Mouse (Mus musculus) kidney, postnatal 14 days (tissue): ENCODE measurements around the gene Hmox1.

Source experiments
- DNase-seq: peaks from one replicate; pipeline ENCODE4 v3.0.0; 2022; ENCODE audit warnings: mixed read lengths

The Hmox1 gene

GRCm38 (mm10) chr8:75093399-75094156 is at the start of gene Hmox1:
TSS of gene Hmox1 (plus strand) at chr8:75093621.
- DNase-seq, result peak; percentile 96

DNA sequence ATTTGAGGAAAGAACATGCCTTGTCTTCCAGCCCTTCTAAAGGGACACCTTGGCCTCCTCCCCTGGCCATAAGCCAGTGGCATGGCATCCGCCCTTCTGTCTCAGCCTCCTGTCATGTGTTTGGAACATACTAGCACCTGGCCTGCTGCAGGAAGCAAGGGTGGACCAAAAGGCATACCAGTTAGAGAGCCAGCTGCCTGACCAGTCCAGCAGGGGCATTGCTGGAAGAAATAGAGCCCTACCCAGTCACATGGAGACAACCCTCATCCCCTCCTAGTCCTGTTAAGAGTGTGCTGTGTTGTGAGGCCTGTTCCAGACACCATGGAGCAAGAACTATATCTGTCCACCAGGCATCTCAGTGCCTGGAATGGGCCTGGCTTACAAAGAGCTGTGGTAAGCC is 47.1 kb upstream of the Hmox1 start:
- DNase-seq, result no peak

DNA sequence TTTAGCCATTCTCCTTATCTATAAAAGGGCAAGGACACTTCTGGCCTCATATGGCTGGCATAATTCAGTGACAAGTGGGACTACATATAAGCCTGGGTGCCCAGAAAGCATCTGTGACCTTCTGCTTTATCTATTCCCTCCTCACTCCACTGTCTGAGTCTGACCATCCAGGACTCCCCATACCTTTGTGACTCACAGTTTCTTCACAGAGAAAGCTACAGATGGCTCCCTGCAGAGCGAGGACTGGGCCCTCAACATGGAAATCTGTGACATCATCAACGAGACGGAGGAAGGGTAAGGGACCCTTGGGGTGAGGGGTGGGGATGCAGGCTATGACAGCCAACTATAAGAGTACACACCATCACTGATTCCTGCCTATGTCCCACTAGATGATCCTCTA is 45.6 kb upstream of the Hmox1 start:
- no peak for DNase-seq

GRCm38 (mm10) chr8:75053342-75053741 is 40.1 kb upstream of the Hmox1 start:
- no peak for DNase-seq

DNA sequence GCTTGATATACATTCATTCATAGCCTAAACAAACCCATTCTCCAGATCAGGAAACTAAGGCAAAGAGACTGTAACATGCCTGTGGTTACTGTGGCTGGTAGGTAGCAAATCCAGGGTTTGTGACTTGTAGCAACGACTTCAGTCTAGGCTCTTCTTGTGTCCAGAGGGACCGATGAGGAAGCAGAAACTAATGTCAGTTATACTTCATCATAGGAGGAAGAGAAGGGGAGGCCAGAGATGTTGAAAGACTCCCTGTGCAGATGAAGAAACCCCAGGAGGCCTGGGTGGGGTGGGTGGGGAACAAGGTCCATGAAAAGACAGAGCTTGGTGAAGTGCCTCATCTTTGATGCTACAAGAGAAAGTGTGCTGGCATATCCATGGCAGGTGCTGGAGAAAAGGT is 37.7 kb upstream of the Hmox1 start:
- no peak for DNase-seq

- no peak for DNase-seq
Measured at GRCm38 (mm10) chr8:75060022-75060421, 33.4 kb upstream of the Hmox1 start.

DNA sequence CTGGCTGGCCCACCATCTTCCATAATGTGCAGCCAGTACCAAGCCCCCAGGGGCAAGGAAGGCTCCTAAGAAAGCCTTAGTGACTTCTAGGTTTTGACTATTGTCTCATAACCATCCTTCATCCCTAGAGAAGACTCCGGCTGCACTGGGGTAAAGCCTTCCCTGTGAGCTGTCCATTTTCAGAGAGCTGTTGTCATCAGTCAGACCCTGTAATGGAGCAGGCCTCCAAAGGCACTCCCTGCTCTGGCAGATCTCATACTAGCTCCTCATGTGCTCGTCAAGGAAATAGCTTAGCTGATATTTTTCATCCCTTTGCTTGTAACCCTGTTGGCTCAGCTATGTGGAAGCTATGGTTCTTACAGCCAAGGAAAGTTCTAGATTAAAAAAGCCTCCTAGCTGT is 32.6 kb upstream of the Hmox1 start:
- DNase-seq, result no peak

GRCm38 (mm10) chr8:75063290-75063689 is 30.1 kb upstream of the Hmox1 start:
- no peak for DNase-seq

- DNase-seq, result no peak
Measured at GRCm38 (mm10) chr8:75064790-75065189, 28.6 kb upstream of the Hmox1 start.

DNA sequence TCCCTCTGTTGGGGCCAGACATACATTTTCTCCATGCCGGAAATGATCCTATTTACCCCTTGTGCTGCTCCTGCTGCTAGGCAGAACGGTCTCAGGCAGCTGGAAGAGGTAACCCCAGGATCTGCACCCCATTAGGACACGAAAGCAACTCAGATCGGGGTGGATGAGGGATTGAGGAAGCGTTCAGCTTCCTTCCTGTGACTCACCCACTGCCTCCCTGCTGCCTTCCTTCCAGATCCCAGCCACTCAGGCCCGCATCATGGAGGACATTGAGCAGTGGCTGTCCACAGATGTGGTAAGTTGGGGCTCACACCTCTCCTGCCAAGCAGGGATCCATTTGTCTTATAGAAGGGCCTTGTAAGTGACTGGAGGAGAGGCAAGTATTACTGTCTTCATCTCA is 26.1 kb upstream of the Hmox1 start:
- DNase-seq, result no peak

DNA sequence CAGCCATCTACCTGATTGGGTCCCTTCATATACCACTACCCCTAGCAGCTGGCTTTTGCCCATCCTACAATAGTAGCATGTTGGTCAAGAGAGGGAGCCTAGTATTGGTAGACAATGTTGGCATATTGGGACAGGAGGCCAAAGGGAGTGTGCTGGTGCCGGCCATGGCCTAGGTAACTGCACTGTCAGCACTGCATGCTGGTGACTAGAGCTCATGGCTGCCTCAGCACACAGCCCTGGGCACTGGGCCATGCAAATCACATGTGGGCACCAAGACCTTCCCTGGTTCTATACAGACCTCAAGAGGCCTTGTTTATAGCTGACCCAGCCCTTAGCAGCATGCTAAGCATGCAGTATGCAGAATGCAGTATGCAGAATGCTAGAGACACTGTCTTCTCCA is 23.1 kb upstream of the Hmox1 start:
- peak; percentile 29 for DNase-seq

GRCm38 (mm10) chr8:75071627-75072346 is 21.6 kb upstream of the Hmox1 start:
- DNase-seq, result peak; percentile 89

DNA sequence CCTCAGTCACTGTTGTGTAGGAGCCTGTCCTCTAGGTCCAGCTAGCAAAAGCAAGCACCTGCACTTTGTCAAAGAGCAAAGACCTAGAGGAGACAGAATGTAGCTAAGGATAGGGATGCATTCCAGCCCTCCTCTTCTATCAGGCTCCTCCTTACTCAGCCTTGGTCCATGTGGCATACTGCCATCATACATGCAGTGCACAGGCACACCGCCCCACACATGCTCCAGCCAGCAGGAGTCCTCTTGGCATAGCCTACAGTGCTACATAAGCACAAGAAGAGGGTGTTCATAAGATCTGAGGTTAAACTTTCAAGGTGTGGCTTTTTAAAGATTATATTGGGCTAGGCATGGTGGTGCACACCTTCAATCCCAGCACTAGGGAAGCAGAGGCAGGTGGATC is 18.5 kb upstream of the Hmox1 start:
- no peak for DNase-seq

GRCm38 (mm10) chr8:75078215-75078614 is 15.2 kb upstream of the Hmox1 start:
- DNase-seq, result no peak

GRCm38 (mm10) chr8:75078851-75079250 is 14.6 kb upstream of the Hmox1 start:
- DNase-seq, result no peak

- DNase-seq, result no peak
Measured at GRCm38 (mm10) chr8:75081364-75082040, 11.9 kb upstream of the Hmox1 start.

- no peak for DNase-seq
Measured at GRCm38 (mm10) chr8:75082181-75082805, 11.1 kb upstream of the Hmox1 start.

GRCm38 (mm10) chr8:75083846-75084245 is 9.6 kb upstream of the Hmox1 start:
- peak; percentile 96 for DNase-seq

DNA sequence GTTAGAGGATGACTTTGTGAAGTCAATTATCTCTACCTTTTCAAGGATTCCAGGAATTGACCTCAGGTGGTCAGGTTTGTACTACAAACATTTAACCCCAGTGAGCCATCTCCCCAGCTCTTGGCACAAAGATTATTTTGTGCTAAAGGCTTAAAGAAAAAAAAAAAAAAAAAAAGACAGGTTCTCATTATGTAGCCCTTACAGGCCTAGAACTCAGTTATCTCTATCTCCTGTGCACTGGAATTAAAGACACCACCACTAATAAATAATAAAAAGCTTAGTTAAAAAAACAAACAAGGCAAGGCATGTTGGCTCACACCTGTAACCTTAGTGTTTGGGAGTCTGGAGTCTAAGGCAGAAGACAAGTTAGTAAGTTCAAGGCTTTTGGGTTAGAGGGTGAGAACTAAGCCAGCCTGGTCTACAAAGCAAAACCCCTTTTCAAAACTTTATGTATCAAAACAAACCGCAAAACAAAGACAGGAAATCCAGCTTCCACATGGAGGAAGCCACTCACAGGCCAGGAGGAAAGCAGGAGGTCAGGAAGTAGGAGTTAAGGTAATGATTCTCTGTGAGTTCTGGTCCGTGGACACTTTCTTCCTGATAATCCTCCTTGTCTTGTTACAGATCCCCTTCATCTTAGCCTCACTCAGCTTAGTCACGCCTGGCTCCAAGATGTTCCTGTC is 8.9 kb upstream of the Hmox1 start:
- peak; percentile 24 for DNase-seq

DNA sequence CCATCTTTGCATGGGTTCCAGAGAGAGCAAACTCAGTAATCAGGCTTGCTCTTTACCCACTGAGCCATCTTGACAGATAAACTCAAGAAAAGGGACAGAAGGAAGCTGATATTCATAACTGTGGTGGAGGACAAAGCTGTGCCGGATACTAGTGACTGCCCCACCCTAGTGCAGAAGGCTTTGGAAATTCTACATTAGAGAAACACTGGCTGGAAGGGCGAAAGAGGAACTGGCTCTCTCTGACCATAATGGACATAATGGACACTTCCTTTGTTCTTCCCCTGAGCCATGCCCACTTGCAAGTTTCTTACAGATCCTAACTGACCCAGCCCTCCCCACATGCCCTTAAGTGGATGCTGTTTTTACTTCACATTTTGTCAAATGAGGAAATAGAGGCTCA is 7.4 kb upstream of the Hmox1 start:
- no peak for DNase-seq

DNA sequence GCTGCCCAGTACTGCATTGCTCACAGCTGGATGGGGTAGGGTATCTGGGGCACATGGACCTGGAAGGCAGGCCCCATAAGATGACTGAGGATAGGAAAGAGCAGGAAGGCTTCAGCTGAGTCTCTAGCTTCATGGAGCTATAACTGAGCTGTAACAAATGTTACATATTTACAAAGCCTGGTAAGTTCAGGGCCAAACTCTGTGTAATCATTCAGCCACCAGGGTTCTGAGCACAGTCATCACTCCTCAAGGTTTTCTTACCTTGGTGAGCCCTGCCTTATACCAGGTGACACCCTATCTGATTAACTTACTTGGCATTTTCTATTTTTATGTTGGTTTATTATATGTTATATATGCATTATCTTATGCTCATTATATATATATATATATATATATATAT is 6.3 kb upstream of the Hmox1 start:
- no peak for DNase-seq

DNA sequence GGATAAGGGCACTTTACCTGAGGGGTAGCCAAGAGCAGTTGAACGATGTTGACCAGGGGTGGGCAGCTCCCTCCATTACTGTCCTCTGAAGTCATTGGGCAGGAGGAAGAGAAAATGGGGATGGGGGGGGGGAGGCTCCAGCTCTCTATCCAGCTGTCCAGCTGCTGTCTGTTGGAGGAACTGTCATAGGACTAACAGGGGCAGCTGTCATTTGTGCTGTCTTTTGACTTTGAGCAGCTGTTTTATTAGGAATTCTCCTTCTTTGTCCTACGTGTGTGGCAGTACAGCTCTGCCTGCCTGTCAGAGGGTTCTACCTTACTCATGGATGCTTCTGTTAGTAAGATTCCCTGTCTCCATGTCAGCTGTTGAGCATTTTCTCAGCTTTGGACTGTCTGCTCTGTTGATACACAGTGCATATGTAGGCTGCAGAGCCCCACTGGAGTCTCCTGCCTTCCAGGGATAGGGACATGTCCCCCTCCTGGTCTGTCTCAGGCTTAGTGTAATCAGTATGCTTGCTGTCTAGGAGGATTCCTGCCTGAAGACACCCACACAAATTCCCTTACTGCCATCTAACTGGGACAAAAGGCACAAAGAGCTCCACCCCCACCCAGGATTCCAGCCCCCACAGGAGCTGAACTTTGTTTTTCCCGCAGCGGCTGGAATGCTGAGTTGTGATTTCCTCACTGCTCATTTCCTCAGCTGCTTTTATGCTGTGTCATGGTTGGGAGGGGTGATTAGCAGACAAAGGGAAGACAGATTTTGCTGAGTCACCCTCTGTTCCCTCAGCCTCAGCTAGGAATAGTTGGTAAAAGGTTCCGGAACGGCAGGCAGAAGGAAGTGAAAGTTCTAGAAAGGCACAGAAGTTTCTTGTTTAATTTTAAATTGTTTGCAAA is 4.2 kb upstream of the Hmox1 start:
- peak; percentile 92 for DNase-seq
